10 mouse cellular contexts compared by ENCODE assay signal in the genomic region with DNA sequence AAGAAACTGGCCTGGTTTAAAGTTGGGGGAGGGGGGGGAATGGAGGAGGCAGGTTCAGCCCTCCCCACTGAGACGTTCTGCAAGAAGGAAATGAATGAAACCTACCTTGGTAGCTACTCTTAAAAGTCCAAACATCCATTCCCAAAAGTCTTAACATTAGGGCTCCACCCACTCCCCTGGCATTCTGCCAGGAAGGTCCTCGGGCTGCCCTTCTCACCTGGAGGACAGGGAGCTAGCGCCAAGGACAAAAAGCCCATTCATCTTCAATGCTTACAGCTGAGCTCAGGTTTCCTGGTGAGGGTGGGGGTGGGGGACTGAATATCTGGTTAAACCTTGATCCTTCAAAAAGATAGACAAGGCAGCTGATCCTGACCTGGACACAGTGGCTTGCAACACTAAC. TPM values are rescaled to one million over a fixed set of nuclear protein-coding genes. Genes with fewer than 3 reads are reported as not detected.
DNase-seq lines count a peak whose midpoint lies in the region; ATAC-seq and TF ChIP-seq lines count a peak whose summit lies in the region.
"Had no signal": no experiment of that assay in that cellular context is flagged by ENCODE, and none has a peak within 500 bp of the region (broad histone marks: within the 10 kb centered on the region; RNA-seq: fewer than 3 reads in every experiment).

No protein-coding gene starts in this region.

- no peaks in the 10 kb centered on the region for H3K9me3 ChIP-seq in lung, embryonic 15.5 days

- intact Hi-C loops in gastrocnemius, adult 2 months (cut with DNase I) = no loop called here
- intact Hi-C loops in gastrocnemius, postnatal 14 days (cut with DNase I; ENCODE audit: low total_unique reads) = no loop called here

- no peak for ATAC-seq in lung, embryonic 15.5 days (ENCODE audit: borderline replicate concordance, extremely low read depth, low FRiP score, low TSS enrichment)

- no peaks in the 10 kb centered on the region for H3K27me3 ChIP-seq in lung, embryonic 15.5 days

- peaks cover 70% of the 10 kb centered on the region for H3K4me1 ChIP-seq in lung, embryonic 15.5 days

- H3K27ac ChIP-seq in gastrocnemius, adult 2 months = peak overlapping the region; percentile 62
- H3K27ac ChIP-seq in lung, embryonic 15.5 days = peak overlapping the region; percentile 83

- no peak overlapping the region for H3K9ac ChIP-seq in lung, embryonic 15.5 days

- no peaks in the 10 kb centered on the region for H3K36me3 ChIP-seq in lung, embryonic 15.5 days

- TF ChIP-seq CTCF in gastrocnemius, adult 2 months (IDR thresholded peaks at IDR 0.05) = no peak

- H3K4me3 ChIP-seq in gastrocnemius, adult 2 months = no peak overlapping the region
- H3K4me3 ChIP-seq in lung, embryonic 15.5 days = no peak overlapping the region

- H3K4me2 ChIP-seq in lung, embryonic 15.5 days = peak overlapping the region; percentile 6; the same call in 1 of the 2 replicates

- WGBS in lung, embryonic 15.5 days = 34% methylated on average over 3 of the region's 3 CpGs

- DNase-seq in gastrocnemius, adult 2 months = no peak
- DNase-seq in gastrocnemius, postnatal 14 days = no peak
- peak; percentile 48 for DNase-seq in NIH3T3 (ENCODE audit: low read depth)
- DNase-seq in kidney, adult 8-10 months = peak; percentile 87 to 89
- DNase-seq in layer of hippocampus, adult 8-10 months (ENCODE audit: low spot score in 2 of 2) = no peak
- no peak for DNase-seq in ovary, postnatal 14 days (ENCODE audit: low spot score)
- no peak for DNase-seq in adrenal gland, postnatal 36 days
- DNase-seq: heart, postnatal 36 days; left cerebral cortex, postnatal 4 days had no signal

RNA-seq across cellular contexts. Expression of a gene that starts 32.8 kb away (rescaled TPM):
- total RNA-seq in gastrocnemius, adult 2 months (2021) = 10 to 100 TPM; 27.1 to 40.2 TPM
- total RNA-seq in gastrocnemius, postnatal 14 days (2021) = 10 to 100 TPM; 68.1 to 85.9 TPM
- polyA plus RNA-seq in lung, embryonic 15.5 days (2015; fragmentation: Nextera tagmentation; extraction: Ambion mirVana) = 287 and 302 TPM in 2 replicates
- total RNA-seq in layer of hippocampus, adult 8-10 months (2022) = 100 to 1,000 TPM; 136 to 138 (median 137) TPM
- 100 to 1,000 TPM; 193 to 252 TPM for total RNA-seq in adrenal gland, postnatal 36 days (2021)

RNA-seq across cellular contexts. Expression of a gene that starts 48.2 kb away (rescaled TPM):
- total RNA-seq in gastrocnemius, adult 2 months (2021) = under 1 TPM; 0.15 to 0.28 TPM
- under 1 TPM; 0.10 to 0.13 TPM for total RNA-seq in gastrocnemius, postnatal 14 days (2021)
- 0.29 and 0.42 TPM in 2 replicates for polyA plus RNA-seq in lung, embryonic 15.5 days (2015; fragmentation: Nextera tagmentation; extraction: Ambion mirVana)
- under 1 TPM; 0.25 to 0.61 (median 0.41) TPM for total RNA-seq in layer of hippocampus, adult 8-10 months (2022)
- total RNA-seq in adrenal gland, postnatal 36 days (2021) = under 1 TPM; 0.30 to 0.33 TPM

RNA-seq across cellular contexts. Expression of a gene that starts 52.3 kb away (rescaled TPM):
- 100 to 1,000 TPM; 122 to 141 TPM for total RNA-seq in gastrocnemius, adult 2 months (2021)
- 100 to 1,000 TPM; 142 to 147 TPM for total RNA-seq in gastrocnemius, postnatal 14 days (2021)
- polyA plus RNA-seq in lung, embryonic 15.5 days (2015; fragmentation: Nextera tagmentation; extraction: Ambion mirVana) = 360 and 364 TPM in 2 replicates
- total RNA-seq in layer of hippocampus, adult 8-10 months (2022) = 100 to 1,000 TPM; 182 to 214 (median 197) TPM
- total RNA-seq in adrenal gland, postnatal 36 days (2021) = 100 to 1,000 TPM; 241 to 264 TPM

RNA-seq across cellular contexts. Expression of a gene that starts 52.5 kb away (rescaled TPM):
- under 1 TPM; 0.25 to 0.33 TPM for total RNA-seq in gastrocnemius, adult 2 months (2021)
- total RNA-seq in gastrocnemius, postnatal 14 days (2021) = 1 to 10 TPM in 1 of 2 experiments, under 1 TPM in 1; 0.71 to 1.2 TPM
- polyA plus RNA-seq in lung, embryonic 15.5 days (2015; fragmentation: Nextera tagmentation; extraction: Ambion mirVana) = 7.4 and 9.8 TPM in 2 replicates
- 1 to 10 TPM; 1.3 to 3.5 (median 1.7) TPM for total RNA-seq in layer of hippocampus, adult 8-10 months (2022)
- total RNA-seq in adrenal gland, postnatal 36 days (2021) = 1 to 10 TPM; 1.1 to 1.7 TPM

Comparison
In these comparisons a context has a peak if more than half of its experiments do, and no peak if none do; other contexts are left out.
1. DNase-seq: peak in NIH3T3 (single experiment) and kidney, adult 8-10 months (2 of 2); none in gastrocnemius, adult 2 months (single experiment), gastrocnemius, postnatal 14 days (single experiment), layer of hippocampus, adult 8-10 months (0 of 2), ovary, postnatal 14 days (single experiment) and adrenal gland, postnatal 36 days (0 of 2).